Mouse (Mus musculus) olfactory bulb, adult 2 months (tissue): ENCODE results near the gene Nap1l4. TPM values are rescaled to one million over a fixed set of nuclear protein-coding genes. Genes with fewer than 3 reads are reported as not detected.

Experiments used
- H3K27ac ChIP-seq: fragments of 200-500 bp; 2 replicates; pipeline ENCODE4 v1.5.1; 2012; ENCODE audit warnings: low read depth, low read length; ENCODE audit not compliant: insufficient read depth
- H3K4me1 ChIP-seq: fragments of 200-500 bp; 2 replicates; pipeline ENCODE4 v1.6.1; 2012; ENCODE audit warnings: low read length; ENCODE audit not compliant: control insufficient read depth, insufficient read depth
- H3K4me3 ChIP-seq: fragments of 200-500 bp; 2 replicates; pipeline ENCODE4 v1.5.1; 2012; ENCODE audit warnings: mild to moderate bottlenecking, low read depth, low read length, moderate library complexity; ENCODE audit not compliant: insufficient read depth
- CTCF ChIP-seq: fragments of 200-500 bp; IDR thresholded peaks from 2 replicates; pipeline ENCODE4 v1.5.1; 2012; ENCODE audit warnings: low read depth, mild to moderate bottlenecking, low read length, moderate library complexity; ENCODE audit not compliant: insufficient read depth
- POLR2A ChIP-seq: fragments of 200-500 bp; IDR thresholded peaks from 2 replicates; pipeline ENCODE4 v1.6.1; 2012; ENCODE audit warnings: mild to moderate bottlenecking, low read depth, low read length, moderate library complexity; ENCODE audit not compliant: insufficient read depth
- WGBS: fragments of 180-500 bp; shearing (Covaris S2); methylation state at CpG from one replicate; pipeline ENCODE4 v1.1.7; 2018; 5-methylcytosine and 5-hydroxymethylcytosine counted together
- polyA plus RNA-seq: library from polyadenylated mRNA; stranded (reverse); fragments of >200 nt; gene quantifications from 2 replicates; pipeline ENCODE4 v1.2.4, GENCODE M21; 2012; ENCODE audit warnings: low replicate concordance; ENCODE audit not compliant: missing spikeins, insufficient read depth, insufficient read length

Nap1l4 gene
- not detected in 2 replicates for polyA plus RNA-seq

DNA sequence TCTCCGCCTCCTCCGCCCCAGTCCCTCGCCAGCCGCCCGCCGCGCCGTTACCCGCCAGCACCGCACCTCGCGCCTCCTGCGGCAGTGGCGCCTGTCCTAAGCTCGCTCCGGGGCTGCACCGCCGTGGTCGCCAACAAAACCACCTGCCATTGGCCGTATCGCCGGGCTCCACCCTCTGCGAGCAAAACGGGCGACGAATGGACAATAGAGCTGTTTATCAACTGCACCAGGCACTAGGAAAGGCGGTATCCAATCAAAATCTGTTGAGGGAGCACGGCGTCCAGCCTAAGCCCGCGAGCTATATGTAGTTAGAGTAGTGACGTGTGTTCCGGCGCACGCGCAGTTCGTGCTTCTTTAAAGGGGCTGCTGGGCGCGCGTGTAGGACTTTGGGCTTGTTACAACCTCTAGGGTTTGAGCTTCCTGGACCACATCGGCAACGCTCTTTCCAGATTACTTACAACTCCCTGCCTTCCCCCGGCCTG is at the start of gene Nap1l4:
Nap1l4 (minus strand) TSS at position 131 of the 482 bp plus-strand sequence.
- H3K27ac ChIP-seq: peak within 1 kb of the TSS; percentile 63
- peak within 1 kb of the TSS; percentile 92 for H3K4me3 ChIP-seq
- peaks cover 2% of the 10 kb centered on the region for H3K4me1 ChIP-seq
- peak; percentile 71 for TF ChIP-seq POLR2A
- no peak for TF ChIP-seq CTCF
- WGBS: under 1% methylated on average over 43 of the region's 43 CpGs

DNA sequence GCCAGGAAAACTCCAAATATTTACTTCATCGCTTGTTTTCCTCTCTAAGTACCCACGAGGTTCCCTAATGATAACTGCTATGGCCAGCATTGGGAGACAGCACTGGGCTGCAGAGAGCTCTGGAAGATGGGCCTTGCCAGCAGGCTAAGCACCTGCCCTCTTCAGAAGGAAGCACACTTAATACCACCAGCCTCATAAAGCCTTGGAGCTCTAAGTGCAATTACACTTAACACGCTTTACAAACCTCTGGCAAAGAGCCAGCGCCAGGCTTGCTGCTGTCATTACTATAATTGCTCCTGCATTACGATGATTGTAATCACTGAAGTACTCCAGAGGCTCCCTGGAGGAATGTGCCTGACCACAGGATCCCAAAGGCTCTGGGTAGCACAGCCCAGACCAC is 46.0 kb upstream of the Nap1l4 start:
- no peak overlapping the region for H3K27ac ChIP-seq
- H3K4me3 ChIP-seq: no peak overlapping the region
- 35% methylated on average over 5 of the region's 5 CpGs for WGBS
- TF ChIP-seq POLR2A (no peak), CTCF (no peak)
- H3K4me1 ChIP-seq: peaks cover 10% of the 10 kb centered on the region; the same call in 1 of the 2 replicates

DNA sequence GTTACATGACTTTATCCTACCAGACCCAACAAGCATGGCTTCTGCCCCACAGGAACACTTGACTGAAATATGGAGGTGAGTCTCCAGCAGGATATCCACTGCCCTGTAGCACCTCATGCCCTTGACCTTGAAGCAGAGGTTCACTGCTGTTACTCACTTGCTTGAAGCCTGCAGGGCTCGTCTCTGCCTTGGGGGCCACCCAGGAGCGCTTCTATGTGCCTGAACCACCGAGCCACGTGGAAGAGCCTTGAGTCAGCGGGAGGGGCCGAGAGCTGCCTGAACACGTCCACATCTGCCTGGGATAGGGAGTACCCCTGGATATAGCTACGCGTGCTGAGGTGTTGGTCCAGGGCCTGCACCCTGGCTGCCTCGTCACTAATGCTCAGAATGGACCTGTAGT is 43.3 kb upstream of the Nap1l4 start:
- no peak overlapping the region for H3K4me3 ChIP-seq
- peaks cover 10% of the 10 kb centered on the region; the same call in 1 of the 2 replicates for H3K4me1 ChIP-seq
- WGBS: 94% methylated on average over 10 of the region's 10 CpGs
- H3K27ac ChIP-seq: no peak overlapping the region
- TF ChIP-seq POLR2A (no peak), CTCF (no peak)

DNA sequence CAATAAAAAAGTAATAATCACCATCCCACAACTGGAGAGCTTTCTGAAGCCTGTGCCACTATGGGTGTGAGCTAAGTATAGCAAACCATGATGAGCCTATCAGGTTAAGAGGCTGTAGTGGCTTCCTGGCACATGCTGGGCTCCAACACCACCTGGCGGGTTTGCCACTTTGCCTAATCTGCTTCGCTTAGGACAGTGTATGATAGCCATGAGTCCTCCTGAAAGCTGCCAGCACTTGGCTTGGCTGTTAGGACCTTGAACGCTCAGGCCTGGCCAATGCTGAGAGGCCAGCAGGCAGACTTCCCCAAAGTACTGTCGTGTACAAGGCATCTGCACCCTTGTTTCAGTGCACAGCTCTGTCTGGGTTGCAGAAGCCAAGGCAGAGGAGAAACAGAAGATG is 39.1 kb upstream of the Nap1l4 start:
- 87% methylated on average over 4 of the region's 4 CpGs for WGBS
- H3K4me3 ChIP-seq: no peak overlapping the region
- TF ChIP-seq POLR2A (no peak), CTCF (no peak)
- no peaks in the 10 kb centered on the region for H3K4me1 ChIP-seq
- H3K27ac ChIP-seq: no peak overlapping the region

DNA sequence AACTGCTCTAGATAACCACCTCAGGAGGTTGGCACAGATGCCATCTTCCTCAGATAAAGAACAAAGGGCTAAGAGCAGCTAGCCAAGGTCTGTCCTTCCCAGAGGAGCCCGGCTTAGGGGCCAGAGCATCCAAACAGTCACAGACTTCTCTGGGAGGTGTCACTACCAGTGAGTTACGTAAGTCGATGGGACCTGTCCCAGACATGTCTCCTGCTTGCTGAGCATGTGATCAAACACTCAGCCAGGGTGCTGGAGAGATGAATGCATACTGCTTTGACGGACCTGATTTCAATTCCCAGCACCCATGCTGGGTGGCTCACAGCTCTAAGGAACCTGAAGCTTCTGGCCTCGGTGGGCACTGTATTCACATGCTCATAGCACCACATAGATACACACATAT is 38.7 kb upstream of the Nap1l4 start:
- H3K4me1 ChIP-seq: no peaks in the 10 kb centered on the region
- no peak overlapping the region for H3K27ac ChIP-seq
- no peak overlapping the region for H3K4me3 ChIP-seq
- 89% methylated on average over 5 of the region's 5 CpGs for WGBS
- no peak for TF ChIP-seq CTCF
- TF ChIP-seq POLR2A: no peak

DNA sequence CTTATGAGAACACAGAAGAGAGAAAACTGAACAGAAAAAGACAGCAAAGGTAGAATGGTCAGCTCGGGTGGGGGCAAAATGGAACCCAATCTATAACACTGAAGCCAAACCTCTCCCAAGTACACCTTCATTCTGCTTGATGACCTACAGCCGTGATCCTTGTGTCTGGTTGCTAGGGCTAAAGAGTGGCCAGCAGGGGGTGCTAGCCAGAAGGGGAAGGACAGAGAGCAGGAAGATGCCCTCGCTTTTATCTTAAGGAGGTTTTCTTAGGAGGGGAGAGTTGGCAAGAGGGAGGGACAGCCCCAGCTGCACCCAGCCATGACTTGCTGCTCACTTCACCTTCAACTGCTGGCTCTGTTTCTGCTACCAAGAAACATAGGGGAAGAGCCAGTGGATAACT is 35.0 kb upstream of the Nap1l4 start:
- 25% methylated on average over 3 of the region's 3 CpGs for WGBS
- H3K27ac ChIP-seq: no peak overlapping the region
- H3K4me1 ChIP-seq: no peaks in the 10 kb centered on the region
- no peak overlapping the region for H3K4me3 ChIP-seq
- TF ChIP-seq CTCF (peak; percentile 50; the same call in 1 of the 2 replicates), POLR2A (no peak)

DNA sequence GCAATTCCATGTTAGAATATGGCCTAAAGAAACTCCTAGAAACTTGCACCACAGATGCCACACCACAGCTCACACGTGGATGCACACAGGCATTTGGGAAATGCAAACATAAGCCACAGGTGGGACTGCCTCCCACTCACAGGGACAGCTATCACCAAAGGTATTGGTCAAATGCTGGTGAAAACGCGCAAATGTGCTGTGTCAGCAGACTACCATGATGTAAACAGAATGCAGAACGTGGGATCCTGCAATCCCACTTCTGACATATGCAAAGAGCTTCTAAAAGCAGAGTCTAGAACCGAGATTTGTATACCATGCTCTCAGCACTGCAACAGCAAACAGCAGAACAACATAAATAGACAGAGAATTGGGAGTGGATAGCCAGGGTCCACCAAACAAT is 34.1 kb upstream of the Nap1l4 start:
- 92% methylated on average over 5 of the region's 5 CpGs for WGBS
- Histone ChIP-seq H3K4me3 (no peak overlapping the region), H3K27ac (no peak overlapping the region), H3K4me1 (no peaks in the 10 kb centered on the region)
- no peak for TF ChIP-seq POLR2A
- no peak for TF ChIP-seq CTCF

DNA sequence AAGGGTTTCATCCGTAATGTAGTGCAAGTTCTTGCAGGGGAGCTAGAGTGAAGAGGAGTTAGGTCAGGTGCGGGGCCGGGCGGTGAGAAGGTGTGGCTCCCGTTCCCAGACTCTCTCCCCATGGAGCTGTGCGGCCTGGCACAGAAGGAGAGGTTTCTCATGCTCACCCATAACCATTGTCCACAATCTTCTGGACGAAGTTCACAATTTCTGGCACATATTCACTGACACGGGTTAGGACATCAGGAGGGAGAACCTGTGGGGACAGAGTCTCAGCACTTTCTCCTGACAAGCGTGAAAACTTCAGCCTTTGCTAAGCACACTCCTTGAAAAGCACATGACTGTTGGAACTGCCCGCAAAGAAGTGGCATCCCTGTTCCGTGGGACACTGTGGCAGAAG is 26.8 kb upstream of the Nap1l4 start:
- Histone ChIP-seq H3K27ac (no peak overlapping the region), H3K4me1 (no peaks in the 10 kb centered on the region), H3K4me3 (no peak overlapping the region)
- no peak for TF ChIP-seq CTCF
- no peak for TF ChIP-seq POLR2A
- 95% methylated on average over 11 of the region's 11 CpGs for WGBS

DNA sequence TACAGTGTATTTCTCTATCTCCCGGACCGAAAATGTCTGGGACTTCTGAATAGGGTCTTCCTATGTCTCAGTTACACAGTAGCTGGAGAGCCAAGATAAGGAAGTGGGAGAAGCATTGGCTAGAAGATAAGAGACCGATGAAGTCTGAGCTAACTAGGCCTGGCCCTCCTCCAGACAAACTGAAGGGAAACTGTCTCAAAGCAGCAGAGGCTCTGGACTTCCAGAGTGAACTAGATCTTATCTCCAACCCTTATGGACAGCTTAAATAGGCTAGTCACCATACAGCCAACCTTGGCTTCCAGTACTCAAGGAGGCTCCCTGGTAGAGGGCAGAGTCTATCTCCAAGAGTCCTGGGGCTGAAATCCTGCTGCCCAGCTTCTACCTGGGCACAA is 16.7 kb upstream of the Nap1l4 start:
- 91% methylated on average over 3 of the region's 3 CpGs for WGBS
- Histone ChIP-seq H3K4me1 (no peaks in the 10 kb centered on the region), H3K4me3 (no peak overlapping the region), H3K27ac (no peak overlapping the region)
- TF ChIP-seq POLR2A (no peak), CTCF (no peak)

DNA sequence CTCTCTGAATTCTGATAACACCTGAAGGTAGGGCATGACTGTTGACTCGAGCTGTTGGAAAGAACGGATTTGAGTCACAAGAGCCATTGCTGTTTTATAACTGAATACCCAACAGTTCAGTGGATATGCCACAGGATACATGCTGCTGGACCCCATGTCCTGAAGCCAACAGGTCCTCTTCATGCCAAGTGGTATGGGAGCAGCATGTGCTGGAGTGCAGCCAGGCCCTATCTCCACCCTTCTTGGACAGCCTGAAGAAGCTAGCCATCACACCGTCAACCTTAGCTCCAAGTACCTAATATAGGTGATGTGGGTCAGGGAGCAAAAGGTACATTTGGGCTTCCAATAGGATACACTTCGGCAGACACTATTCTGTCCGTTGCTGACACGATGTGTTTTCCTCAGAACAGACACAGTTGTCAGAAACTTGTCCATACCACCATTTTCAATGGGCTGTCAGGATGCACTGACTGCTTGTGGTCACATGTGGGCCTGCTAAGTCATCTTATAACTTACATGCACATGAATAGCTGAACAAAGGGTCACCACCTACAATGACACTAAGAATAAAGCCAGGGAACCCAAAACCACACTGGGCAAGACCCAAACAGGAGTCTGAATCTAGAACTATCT is 16.2 kb upstream of the Nap1l4 start:
- H3K27ac ChIP-seq: no peak overlapping the region
- no peaks in the 10 kb centered on the region for H3K4me1 ChIP-seq
- WGBS: 96% methylated on average over 6 of the region's 6 CpGs
- TF ChIP-seq CTCF (no peak), POLR2A (no peak)
- no peak overlapping the region for H3K4me3 ChIP-seq

DNA sequence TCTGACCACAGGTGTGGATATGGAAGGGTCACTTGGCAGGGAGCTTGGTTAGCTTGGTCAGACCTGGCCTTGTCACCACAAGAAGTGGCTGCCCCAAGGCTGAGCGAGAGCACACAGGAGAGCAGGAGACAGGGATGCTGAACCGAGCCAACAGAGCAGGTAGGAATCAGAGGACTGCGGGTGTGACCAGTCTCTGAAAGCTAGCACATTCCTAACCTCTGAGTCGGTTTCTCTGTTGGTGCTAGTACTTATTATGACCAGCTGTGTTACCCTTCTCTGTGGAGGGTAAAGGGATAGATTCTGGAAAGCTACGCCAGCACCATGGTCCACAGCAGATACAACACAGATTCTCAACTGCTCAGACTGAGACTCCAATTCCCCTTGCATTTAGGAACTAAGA is 14.9 kb upstream of the Nap1l4 start:
- WGBS: 97% methylated on average over 5 of the region's 5 CpGs
- no peak for TF ChIP-seq POLR2A
- TF ChIP-seq CTCF: no peak
- Histone ChIP-seq H3K4me3 (no peak overlapping the region), H3K4me1 (no peaks in the 10 kb centered on the region), H3K27ac (no peak overlapping the region)
